Mouse (Mus musculus): Measurements from ENCODE around the gene Mast4.

Gene Mast4

GRCm38 (mm10) chr13:102902123-102902522, 432.2 kb downstream of the Mast4 start:
- Histone ChIP-seq H3K27me3 (ENCODE audit: control insufficient read depth, insufficient read depth, low read length, poor library complexity, severe bottlenecking) (no peaks in the 10 kb centered on the region), H3K36me3 (ENCODE audit: control insufficient read depth, insufficient read depth, low read length, poor library complexity, severe bottlenecking) (no peaks in the 10 kb centered on the region)
- no peak for DNase-seq (ENCODE audit: low read depth, low spot score)

GRCm38 (mm10) chr13:102900531-102900930, 433.8 kb downstream of the Mast4 start:
- H3K36me3 ChIP-seq (ENCODE audit: control insufficient read depth, insufficient read depth, low read length, poor library complexity, severe bottlenecking): no peaks in the 10 kb centered on the region
- DNase-seq (ENCODE audit: low read depth, low spot score): no peak
- H3K27me3 ChIP-seq (ENCODE audit: control insufficient read depth, insufficient read depth, low read length, poor library complexity, severe bottlenecking): no peaks in the 10 kb centered on the region

GRCm38 (mm10) chr13:102900083-102900420, 434.2 kb downstream of the Mast4 start:
- Histone ChIP-seq H3K27me3 (ENCODE audit: control insufficient read depth, insufficient read depth, low read length, poor library complexity, severe bottlenecking) (no peaks in the 10 kb centered on the region), H3K36me3 (ENCODE audit: control insufficient read depth, insufficient read depth, low read length, poor library complexity, severe bottlenecking) (no peaks in the 10 kb centered on the region)
- no peak for DNase-seq (ENCODE audit: low read depth, low spot score)

- H3K36me3 ChIP-seq (ENCODE audit: control insufficient read depth, insufficient read depth, low read length, poor library complexity, severe bottlenecking): no peaks in the 10 kb centered on the region
- H3K27me3 ChIP-seq (ENCODE audit: control insufficient read depth, insufficient read depth, low read length, poor library complexity, severe bottlenecking): no peaks in the 10 kb centered on the region
- peak; percentile 49 for DNase-seq (ENCODE audit: low read depth, low spot score)
Measured at GRCm38 (mm10) chr13:102899253-102900082, 434.8 kb downstream of the Mast4 start.

GRCm38 (mm10) chr13:102898374-102899131, 435.7 kb downstream of the Mast4 start:
- H3K36me3 ChIP-seq (ENCODE audit: control insufficient read depth, insufficient read depth, low read length, poor library complexity, severe bottlenecking): no peaks in the 10 kb centered on the region
- no peaks in the 10 kb centered on the region for H3K27me3 ChIP-seq (ENCODE audit: control insufficient read depth, insufficient read depth, low read length, poor library complexity, severe bottlenecking)
- DNase-seq (ENCODE audit: low read depth, low spot score): peak; percentile 66

GRCm38 (mm10) chr13:102896322-102896721, 438.0 kb downstream of the Mast4 start:
- DNase-seq (ENCODE audit: low read depth, low spot score): no peak
- Histone ChIP-seq H3K36me3 (ENCODE audit: control insufficient read depth, insufficient read depth, low read length, poor library complexity, severe bottlenecking) (no peaks in the 10 kb centered on the region), H3K27me3 (ENCODE audit: control insufficient read depth, insufficient read depth, low read length, poor library complexity, severe bottlenecking) (no peaks in the 10 kb centered on the region)

GRCm38 (mm10) chr13:102895894-102896293, 438.4 kb downstream of the Mast4 start:
- Histone ChIP-seq H3K27me3 (ENCODE audit: control insufficient read depth, insufficient read depth, low read length, poor library complexity, severe bottlenecking) (no peaks in the 10 kb centered on the region), H3K36me3 (ENCODE audit: control insufficient read depth, insufficient read depth, low read length, poor library complexity, severe bottlenecking) (no peaks in the 10 kb centered on the region)
- peak; percentile 53 for DNase-seq (ENCODE audit: low read depth, low spot score)

- H3K36me3 ChIP-seq (ENCODE audit: control insufficient read depth, insufficient read depth, low read length, poor library complexity, severe bottlenecking): no peaks in the 10 kb centered on the region
- peak; percentile 62 for DNase-seq (ENCODE audit: low read depth, low spot score)
- H3K27me3 ChIP-seq (ENCODE audit: control insufficient read depth, insufficient read depth, low read length, poor library complexity, severe bottlenecking): no peaks in the 10 kb centered on the region
Measured at GRCm38 (mm10) chr13:102894287-102895234, 439.7 kb downstream of the Mast4 start.

GRCm38 (mm10) chr13:102892783-102893182, 441.5 kb downstream of the Mast4 start:
- DNase-seq (ENCODE audit: low read depth, low spot score): peak; percentile 28

GRCm38 (mm10) chr13:102889989-102890388, 444.3 kb downstream of the Mast4 start:
- Histone ChIP-seq H3K27me3 (ENCODE audit: control insufficient read depth, insufficient read depth, low read length, poor library complexity, severe bottlenecking) (no peaks in the 10 kb centered on the region), H3K36me3 (ENCODE audit: control insufficient read depth, insufficient read depth, low read length, poor library complexity, severe bottlenecking) (no peaks in the 10 kb centered on the region)
- DNase-seq (ENCODE audit: low read depth, low spot score): no peak

More at GRCm38 (mm10) chr13:102892783-102893182, 441.5 kb downstream of the Mast4 start:
- Histone ChIP-seq H3K27me3 (ENCODE audit: control insufficient read depth, insufficient read depth, low read length, poor library complexity, severe bottlenecking) (no peaks in the 10 kb centered on the region), H3K36me3 (ENCODE audit: control insufficient read depth, insufficient read depth, low read length, poor library complexity, severe bottlenecking) (no peaks in the 10 kb centered on the region)

GRCm38 (mm10) chr13:102889537-102889936, 444.8 kb downstream of the Mast4 start:
- no peaks in the 10 kb centered on the region for H3K36me3 ChIP-seq (ENCODE audit: control insufficient read depth, insufficient read depth, low read length, poor library complexity, severe bottlenecking)
- H3K27me3 ChIP-seq (ENCODE audit: control insufficient read depth, insufficient read depth, low read length, poor library complexity, severe bottlenecking): no peaks in the 10 kb centered on the region
- no peak for DNase-seq (ENCODE audit: low read depth, low spot score)

- DNase-seq (ENCODE audit: low read depth, low spot score): peak; percentile 22
- Histone ChIP-seq H3K27me3 (ENCODE audit: control insufficient read depth, insufficient read depth, low read length, poor library complexity, severe bottlenecking) (no peaks in the 10 kb centered on the region), H3K36me3 (ENCODE audit: control insufficient read depth, insufficient read depth, low read length, poor library complexity, severe bottlenecking) (no peaks in the 10 kb centered on the region)
Measured at GRCm38 (mm10) chr13:102888895-102889490, 445.3 kb downstream of the Mast4 start.

GRCm38 (mm10) chr13:102888211-102888610, 446.1 kb downstream of the Mast4 start:
- no peaks in the 10 kb centered on the region for H3K36me3 ChIP-seq (ENCODE audit: control insufficient read depth, insufficient read depth, low read length, poor library complexity, severe bottlenecking)
- DNase-seq (ENCODE audit: low read depth, low spot score): no peak
- H3K27me3 ChIP-seq (ENCODE audit: control insufficient read depth, insufficient read depth, low read length, poor library complexity, severe bottlenecking): no peaks in the 10 kb centered on the region

- no peaks in the 10 kb centered on the region for H3K27me3 ChIP-seq (ENCODE audit: control insufficient read depth, insufficient read depth, low read length, poor library complexity, severe bottlenecking)
- H3K36me3 ChIP-seq (ENCODE audit: control insufficient read depth, insufficient read depth, low read length, poor library complexity, severe bottlenecking): no peaks in the 10 kb centered on the region
- DNase-seq (ENCODE audit: low read depth, low spot score): no peak
Measured at GRCm38 (mm10) chr13:102887534-102887933, 446.8 kb downstream of the Mast4 start.

Data from splenic B cell, adult 2 months (primary cell).